Mouse (Mus musculus): Measurements from ENCODE around the gene Slc6a12. TPM values are rescaled to one million over a fixed set of nuclear protein-coding genes. Genes with fewer than 3 reads are reported as not detected.

Gene Slc6a12
- polyA plus RNA-seq, 1 experiment from 2014 or later = 0.29 TPM

DNA sequence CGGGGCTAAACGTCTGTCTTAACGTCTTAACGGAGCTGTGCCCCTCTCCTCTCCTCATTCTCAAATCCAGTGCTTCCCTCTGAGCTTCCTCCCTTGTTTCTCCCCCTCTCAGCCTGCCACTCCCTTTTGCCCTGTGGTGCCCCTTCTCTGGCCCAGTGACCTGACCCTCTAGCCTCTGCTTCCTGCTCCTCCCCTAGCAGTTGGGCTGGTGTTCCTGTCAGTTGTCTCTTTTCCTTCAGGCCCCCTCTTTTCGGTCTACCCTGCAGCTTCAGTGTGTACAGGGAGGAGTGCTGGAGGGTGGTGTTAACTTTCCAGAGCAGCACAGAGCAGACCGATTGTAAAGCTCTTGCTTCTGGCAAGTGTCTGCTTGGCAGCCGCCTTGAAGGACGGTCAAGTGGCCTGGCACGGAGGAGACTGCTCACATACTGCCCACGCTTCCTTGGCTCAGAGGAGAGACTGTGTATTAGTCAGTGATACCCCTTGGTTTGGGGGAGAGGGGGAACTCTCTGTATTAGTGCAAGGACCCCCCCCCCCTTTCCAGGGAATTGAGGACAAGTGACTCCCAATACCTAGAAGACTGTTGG, 16.3 kb upstream of the Slc6a12 start:
- Histone ChIP-seq H3K27ac (replicated peaks) (no peak overlapping the region; the same call in 1 of the 2 replicates), H3K9me3 (no peaks in the 10 kb centered on the region)
- WGBS = 36% methylated on average over 10 of the region's 10 CpGs

DNA sequence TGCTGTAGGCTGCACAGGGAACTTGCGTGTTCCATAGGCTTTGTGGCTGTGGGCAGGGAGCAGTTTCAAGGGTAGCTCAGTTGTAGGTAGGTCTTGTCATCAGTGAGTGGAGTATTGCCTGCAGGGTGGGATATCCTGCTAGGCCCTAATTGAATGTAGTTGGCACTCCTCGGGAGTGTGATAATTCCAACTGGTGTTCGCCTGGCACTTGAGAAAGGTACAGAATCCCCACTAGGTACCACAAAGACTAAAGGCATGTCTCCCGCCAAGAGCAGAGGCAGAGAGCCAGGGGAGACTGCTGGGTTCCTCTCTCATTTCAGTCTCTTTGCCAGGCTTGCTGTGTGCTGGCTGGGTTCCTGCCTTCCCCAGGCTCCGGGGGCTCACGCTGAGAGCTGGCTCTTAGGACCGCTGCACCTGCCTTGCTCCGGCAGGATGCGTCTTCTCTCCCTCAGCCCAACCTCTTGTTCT, 14.4 kb upstream of the Slc6a12 start:
- Histone ChIP-seq H3K9me3 (no peaks in the 10 kb centered on the region), H3K4me3 (no peak overlapping the region), H3K27me3 (replicated peaks; ENCODE audit: low read depth, poor library complexity, severe bottlenecking) (peaks cover 14% of the 10 kb centered on the region; the same call in 1 of the 2 replicates), H3K4me1 (peaks cover 34% of the 10 kb centered on the region), H3K36me3 (replicated peaks) (no peaks in the 10 kb centered on the region), H3K27ac (replicated peaks) (no peak overlapping the region)
- WGBS = 61% methylated on average over 9 of the region's 9 CpGs
- no peak for DNase-seq (ENCODE audit: low spot score)

More for the DNA sequence above, 16.3 kb upstream of the Slc6a12 start:
- H3K36me3 ChIP-seq (replicated peaks) = no peaks in the 10 kb centered on the region
- no peak for DNase-seq (ENCODE audit: low spot score)
- peaks cover 34% of the 10 kb centered on the region for H3K4me1 ChIP-seq
- H3K27me3 ChIP-seq (replicated peaks; ENCODE audit: low read depth, poor library complexity, severe bottlenecking) = peaks cover 14% of the 10 kb centered on the region; the same call in 1 of the 2 replicates
- no peak overlapping the region for H3K4me3 ChIP-seq

DNA sequence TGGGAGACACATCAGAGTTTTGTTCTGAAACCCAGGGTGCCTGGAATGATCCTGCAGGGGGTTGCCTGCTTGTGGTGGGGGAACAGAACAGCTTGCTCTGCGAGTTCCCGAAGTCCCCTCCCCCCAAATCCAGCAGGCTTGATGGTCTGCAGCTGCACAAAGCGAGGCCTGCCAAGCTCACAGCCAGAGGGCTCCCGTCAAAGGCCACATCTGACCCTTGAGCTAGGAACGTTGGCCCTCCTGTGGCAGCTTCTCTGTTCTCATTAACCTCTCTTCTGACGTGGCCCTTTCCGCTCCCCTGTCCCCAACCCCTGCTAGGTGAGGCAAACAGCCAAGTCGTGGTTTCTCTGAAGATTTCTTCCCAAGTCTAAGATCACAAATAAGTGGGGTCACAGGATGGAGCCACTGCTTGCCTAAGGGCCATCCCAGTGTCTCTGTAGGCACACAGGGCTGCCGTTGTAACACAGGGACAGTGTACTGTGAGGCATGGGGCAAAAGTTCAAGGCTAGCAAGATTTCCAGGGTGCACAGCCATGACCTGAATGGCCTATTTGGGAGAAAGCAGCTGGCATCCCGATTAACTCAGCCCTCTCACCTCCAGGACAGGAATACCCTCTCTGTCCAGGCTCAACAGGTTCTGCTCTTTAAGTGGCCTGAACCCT, 12.9 kb upstream of the Slc6a12 start:
- Histone ChIP-seq H3K27me3 (replicated peaks; ENCODE audit: low read depth, poor library complexity, severe bottlenecking) (peaks cover 14% of the 10 kb centered on the region; the same call in 1 of the 2 replicates), H3K27ac (replicated peaks) (peak overlapping the region; percentile 78), H3K9me3 (no peaks in the 10 kb centered on the region), H3K4me3 (no peak overlapping the region), H3K36me3 (replicated peaks) (no peaks in the 10 kb centered on the region), H3K4me1 (peaks cover 34% of the 10 kb centered on the region)
- peak; percentile 71 for DNase-seq (ENCODE audit: low spot score)
- WGBS = 5% methylated on average over 10 of the region's 10 CpGs

DNA sequence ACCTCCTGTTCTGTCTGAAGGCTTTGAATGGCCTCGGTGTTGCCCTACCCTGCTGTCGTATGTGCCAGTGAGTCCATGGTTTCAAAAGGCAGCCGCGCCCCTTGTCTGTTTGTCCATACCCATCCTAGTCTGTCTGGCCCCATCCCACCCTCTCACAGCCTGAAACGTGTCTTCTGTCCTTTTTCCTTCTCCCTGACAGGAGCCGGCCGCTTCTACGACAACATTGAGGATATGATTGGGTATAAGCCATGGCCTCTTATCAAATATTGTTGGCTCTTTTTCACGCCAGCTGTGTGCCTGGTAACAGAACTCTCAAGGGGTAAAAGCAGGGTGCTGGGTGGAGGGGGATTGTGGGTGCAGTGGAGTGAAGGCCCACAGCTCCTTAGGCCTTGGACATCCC, 7.0 kb upstream of the Slc6a12 start:
- Histone ChIP-seq H3K27me3 (replicated peaks; ENCODE audit: low read depth, poor library complexity, severe bottlenecking) (peaks cover 11% of the 10 kb centered on the region; the same call in 1 of the 2 replicates), H3K4me3 (no peak overlapping the region), H3K4me1 (peaks cover 15% of the 10 kb centered on the region), H3K36me3 (replicated peaks) (no peaks in the 10 kb centered on the region), H3K9me3 (no peaks in the 10 kb centered on the region), H3K27ac (replicated peaks) (no peak overlapping the region)
- WGBS = 89% methylated on average over 9 of the region's 9 CpGs
- no peak for DNase-seq (ENCODE audit: low spot score)

DNA sequence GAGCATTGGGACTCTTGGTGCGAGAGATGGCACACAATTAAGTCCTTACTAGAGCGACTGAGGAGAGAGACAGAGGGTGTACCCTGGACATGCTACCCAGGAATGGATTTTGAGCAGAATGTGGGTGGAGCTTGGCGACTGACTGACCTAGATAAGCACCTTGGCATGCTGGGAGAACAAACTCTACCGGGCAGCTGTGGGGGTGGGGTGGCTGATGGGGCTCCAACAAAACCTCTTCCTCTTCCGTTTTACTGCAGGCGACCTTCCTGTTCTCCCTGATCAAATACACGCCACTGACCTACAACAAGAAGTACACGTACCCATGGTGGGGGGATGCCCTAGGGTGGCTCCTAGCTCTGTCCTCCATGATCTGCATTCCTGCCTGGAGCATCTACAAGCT, 6.3 kb upstream of the Slc6a12 start:
- DNase-seq (ENCODE audit: low spot score) = no peak
- no peaks in the 10 kb centered on the region for H3K36me3 ChIP-seq (replicated peaks)
- 72% methylated on average over 8 of the region's 8 CpGs for WGBS
- H3K4me1 ChIP-seq = peaks cover 15% of the 10 kb centered on the region
- H3K27me3 ChIP-seq (replicated peaks; ENCODE audit: low read depth, poor library complexity, severe bottlenecking) = peaks cover 7% of the 10 kb centered on the region; the same call in 1 of the 2 replicates
- H3K4me3 ChIP-seq = no peak overlapping the region
- H3K9me3 ChIP-seq = no peaks in the 10 kb centered on the region
- no peak overlapping the region for H3K27ac ChIP-seq (replicated peaks)

DNA sequence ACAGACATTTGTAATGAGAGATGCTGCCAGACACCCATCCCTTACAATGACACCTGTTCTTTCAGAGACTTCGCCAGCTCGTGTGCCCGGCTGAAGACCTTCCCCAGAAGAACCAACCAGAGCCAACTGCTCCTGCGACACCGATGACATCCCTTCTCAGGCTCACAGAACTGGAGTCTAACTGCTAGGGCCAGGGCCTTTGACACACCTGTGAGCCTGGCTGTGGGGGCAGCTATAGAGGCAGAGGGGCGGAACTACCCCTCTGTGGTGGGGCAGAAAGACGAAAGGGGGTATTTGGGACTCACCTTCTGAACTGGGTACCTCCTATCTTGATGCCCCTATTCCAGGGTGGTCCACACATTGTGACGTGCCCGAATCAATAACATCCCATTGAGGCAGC, 5.6 kb upstream of the Slc6a12 start:
- H3K27me3 ChIP-seq (replicated peaks; ENCODE audit: low read depth, poor library complexity, severe bottlenecking) = peaks cover 7% of the 10 kb centered on the region; the same call in 1 of the 2 replicates
- H3K4me3 ChIP-seq = no peak overlapping the region
- no peak for DNase-seq (ENCODE audit: low spot score)
- 91% methylated on average over 9 of the region's 9 CpGs for WGBS
- no peaks in the 10 kb centered on the region for H3K9me3 ChIP-seq
- peaks cover 15% of the 10 kb centered on the region for H3K4me1 ChIP-seq
- H3K36me3 ChIP-seq (replicated peaks) = no peaks in the 10 kb centered on the region
- H3K27ac ChIP-seq (replicated peaks) = no peak overlapping the region

DNA sequence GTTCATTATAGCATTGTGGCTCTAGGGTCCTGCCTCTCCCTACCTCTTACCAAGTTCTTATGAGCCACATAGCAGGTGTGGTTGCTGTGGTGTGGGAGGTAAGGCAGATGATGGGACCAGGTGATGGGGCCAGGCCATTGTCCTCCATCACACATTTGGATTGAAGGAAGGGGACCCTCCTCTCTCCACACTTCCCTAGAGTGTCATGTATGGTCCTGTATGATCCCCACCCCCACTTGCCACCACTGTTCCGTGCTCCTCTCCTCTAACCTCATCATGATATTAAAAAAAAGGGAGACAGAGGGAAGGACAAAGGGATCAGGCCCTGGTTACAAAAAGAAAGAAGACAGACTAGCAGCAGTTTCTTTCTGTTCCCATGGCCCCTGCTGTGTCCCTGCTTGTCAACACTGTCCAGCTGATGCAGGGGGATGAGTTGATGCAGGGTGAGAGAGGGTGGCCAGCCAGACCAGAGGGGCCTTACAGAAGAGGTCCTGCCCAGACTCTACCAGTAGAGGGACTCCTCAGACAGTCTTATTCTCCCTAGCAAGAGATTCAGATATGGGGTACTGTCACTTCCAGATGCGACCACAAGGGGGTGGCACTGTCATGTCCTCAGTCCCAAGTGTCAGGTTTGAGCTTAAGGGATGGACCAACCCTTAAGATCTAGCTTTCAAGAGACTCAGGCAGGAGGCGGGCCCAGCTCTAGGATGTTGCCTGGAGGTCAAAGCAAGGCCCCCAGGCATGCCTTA, 4.9 kb upstream of the Slc6a12 start:
- DNase-seq (ENCODE audit: low spot score) = peak; percentile 86
- Histone ChIP-seq H3K36me3 (replicated peaks) (no peaks in the 10 kb centered on the region), H3K27me3 (replicated peaks; ENCODE audit: low read depth, poor library complexity, severe bottlenecking) (peaks cover 9% of the 10 kb centered on the region), H3K4me3 (no peak overlapping the region), H3K9me3 (no peaks in the 10 kb centered on the region), H3K27ac (replicated peaks) (no peak overlapping the region), H3K4me1 (peaks cover 18% of the 10 kb centered on the region)
- WGBS = 30% methylated on average over 3 of the region's 3 CpGs

DNA sequence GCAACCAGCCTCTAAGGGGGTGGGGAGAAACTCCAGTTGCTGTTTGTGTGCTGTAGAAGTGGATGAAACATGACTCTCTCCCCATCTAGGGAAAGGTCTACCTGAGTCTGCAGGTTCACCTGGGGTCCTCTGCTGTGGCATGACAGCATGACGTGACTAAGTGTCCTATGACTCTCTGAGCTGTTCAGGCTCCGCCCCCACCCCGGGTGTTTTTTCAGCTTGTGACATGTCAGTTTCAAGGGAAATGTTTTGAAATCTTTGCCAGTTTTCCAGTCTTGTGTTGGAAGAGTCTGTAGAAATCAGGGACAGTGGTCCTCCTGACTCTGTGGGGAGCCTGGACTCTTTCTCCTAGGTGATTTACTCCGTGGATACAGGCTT, 4.4 kb upstream of the Slc6a12 start:
- Histone ChIP-seq H3K36me3 (replicated peaks) (no peaks in the 10 kb centered on the region), H3K27me3 (replicated peaks; ENCODE audit: low read depth, poor library complexity, severe bottlenecking) (peaks cover 15% of the 10 kb centered on the region), H3K27ac (replicated peaks) (no peak overlapping the region), H3K9me3 (no peaks in the 10 kb centered on the region), H3K4me1 (peaks cover 24% of the 10 kb centered on the region), H3K4me3 (no peak overlapping the region)
- 50% methylated on average over 4 of the region's 4 CpGs for WGBS
- DNase-seq (ENCODE audit: low spot score) = no peak

DNA sequence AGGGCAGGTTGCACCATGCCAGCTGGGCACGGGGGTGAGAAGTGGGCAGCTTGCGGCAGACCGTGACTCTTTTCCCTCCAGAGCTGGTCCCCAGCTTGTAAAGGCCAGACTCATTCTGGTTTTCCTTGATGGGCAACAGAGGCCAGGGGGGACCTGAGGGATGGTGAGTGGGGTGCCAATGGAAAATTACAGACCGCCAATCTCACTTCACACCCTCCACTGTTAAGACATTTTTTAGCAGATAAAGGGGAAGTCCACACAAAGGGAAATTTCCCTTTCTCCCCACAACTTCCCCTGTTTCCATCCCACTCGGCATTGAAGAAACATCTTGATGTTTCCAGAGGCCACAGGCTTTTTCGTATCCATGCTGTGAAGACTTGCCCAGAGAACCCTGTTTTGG, 1.2 kb upstream of the Slc6a12 start:
- H3K4me1 ChIP-seq = peaks cover 39% of the 10 kb centered on the region
- no peaks in the 10 kb centered on the region for H3K9me3 ChIP-seq
- DNase-seq (ENCODE audit: low spot score) = no peak
- no peaks in the 10 kb centered on the region for H3K36me3 ChIP-seq (replicated peaks)
- H3K27me3 ChIP-seq (replicated peaks; ENCODE audit: low read depth, poor library complexity, severe bottlenecking) = peaks cover 16% of the 10 kb centered on the region
- no peak overlapping the region for H3K27ac ChIP-seq (replicated peaks)
- H3K4me3 ChIP-seq = no peak overlapping the region
- WGBS = 87% methylated on average over 6 of the region's 6 CpGs

DNA sequence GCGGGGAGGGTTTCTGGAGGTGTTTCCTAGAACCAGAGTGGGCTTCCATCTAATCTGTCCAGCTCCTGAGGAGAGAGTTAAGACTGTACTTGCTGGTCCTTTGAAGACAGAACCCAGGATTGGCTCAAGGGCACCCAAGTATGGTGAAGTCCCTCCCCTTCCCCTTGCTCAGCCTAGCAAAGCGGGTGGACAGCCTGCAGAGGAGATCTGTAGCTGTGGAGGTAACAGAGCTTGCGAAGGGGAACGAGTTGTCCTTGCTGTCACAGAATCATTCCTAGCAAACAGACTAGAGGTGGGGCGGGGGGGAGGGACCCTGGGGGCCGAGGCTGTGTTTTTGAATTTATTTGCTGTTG, 871 bp downstream of the Slc6a12 start:
- Histone ChIP-seq H3K36me3 (replicated peaks) (no peaks in the 10 kb centered on the region), H3K27me3 (replicated peaks; ENCODE audit: low read depth, poor library complexity, severe bottlenecking) (peaks cover 16% of the 10 kb centered on the region), H3K4me1 (peaks cover 29% of the 10 kb centered on the region), H3K27ac (replicated peaks) (no peak overlapping the region), H3K9me3 (no peaks in the 10 kb centered on the region), H3K4me3 (no peak overlapping the region)
- no peak for DNase-seq (ENCODE audit: low spot score)
- 76% methylated on average over 6 of the region's 6 CpGs for whole genome bisulfite sequencing

DNA sequence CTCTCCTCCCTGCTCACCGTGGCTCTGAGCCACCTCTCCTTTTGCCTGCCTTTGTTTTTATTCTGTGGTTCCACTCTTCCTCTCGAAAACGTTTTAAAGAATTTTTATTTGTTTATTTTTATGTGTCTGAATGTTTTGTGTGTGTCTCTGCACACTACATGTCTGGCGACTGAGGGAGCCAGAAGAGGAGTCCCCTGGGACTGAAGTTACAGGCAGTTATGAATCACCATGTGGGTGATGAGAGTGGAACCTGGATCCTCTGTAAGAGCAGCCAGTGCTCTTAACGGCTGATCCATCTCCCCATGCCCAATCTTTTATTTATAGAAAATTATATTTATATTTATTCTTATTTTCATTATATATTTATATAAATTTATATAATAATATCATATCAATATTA, 1.5 kb downstream of the Slc6a12 start:
- no peak for DNase-seq (ENCODE audit: low spot score)
- peaks cover 16% of the 10 kb centered on the region for H3K27me3 ChIP-seq (replicated peaks; ENCODE audit: low read depth, poor library complexity, severe bottlenecking)
- no peaks in the 10 kb centered on the region for H3K9me3 ChIP-seq
- H3K4me1 ChIP-seq = peaks cover 29% of the 10 kb centered on the region
- no peak overlapping the region for H3K27ac ChIP-seq (replicated peaks)
- 72% methylated on average over 5 of the region's 5 CpGs for WGBS
- H3K4me3 ChIP-seq = no peak overlapping the region
- H3K36me3 ChIP-seq (replicated peaks) = no peaks in the 10 kb centered on the region

DNA sequence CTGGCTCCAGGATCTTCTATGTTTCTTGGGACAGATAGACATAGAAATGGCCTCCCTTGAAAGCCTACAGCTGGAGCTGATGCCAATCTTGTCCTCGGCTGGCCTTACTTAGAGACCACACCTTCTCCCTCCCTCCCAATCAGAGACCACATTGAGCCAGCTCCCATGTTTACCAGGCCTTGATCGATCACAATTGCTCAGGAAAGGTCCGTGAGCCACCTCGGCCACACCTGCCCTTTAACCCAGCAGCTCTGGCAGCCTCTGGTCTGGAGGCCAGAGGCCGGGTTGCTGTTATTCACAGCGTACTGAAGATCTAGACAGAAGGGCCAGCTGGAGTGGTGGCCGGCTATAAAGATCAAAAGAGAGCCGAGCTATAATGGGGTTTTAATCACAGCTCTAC, 3.6 kb downstream of the Slc6a12 start:
- Histone ChIP-seq H3K27ac (replicated peaks) (no peak overlapping the region), H3K27me3 (replicated peaks; ENCODE audit: low read depth, poor library complexity, severe bottlenecking) (peaks cover 10% of the 10 kb centered on the region), H3K9me3 (no peaks in the 10 kb centered on the region), H3K4me1 (peaks cover 34% of the 10 kb centered on the region), H3K36me3 (replicated peaks) (no peaks in the 10 kb centered on the region), H3K4me3 (no peak overlapping the region)
- DNase-seq (ENCODE audit: low spot score) = no peak
- WGBS = 61% methylated on average over 8 of the region's 8 CpGs

DNA sequence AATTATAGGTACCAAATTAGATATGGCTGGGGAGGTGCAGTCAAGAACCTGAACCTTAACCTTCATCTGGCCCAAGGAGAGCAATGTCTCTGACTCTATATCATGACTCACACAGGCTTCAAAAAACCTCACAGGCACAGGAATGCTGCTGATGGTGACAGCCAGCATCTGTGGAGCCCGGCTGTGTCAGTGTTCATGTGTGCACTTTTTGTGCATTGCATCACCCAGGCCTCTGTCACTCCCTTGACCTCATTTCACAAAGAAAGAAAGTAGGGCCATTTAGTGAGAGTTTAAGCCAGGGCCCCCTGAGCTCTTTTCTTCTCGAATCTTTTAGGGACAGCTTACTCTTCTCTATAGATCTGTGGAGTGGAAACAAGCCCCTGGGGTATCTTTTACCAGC, 9.4 kb downstream of the Slc6a12 start:
- Histone ChIP-seq H3K36me3 (replicated peaks) (no peaks in the 10 kb centered on the region), H3K27me3 (replicated peaks; ENCODE audit: low read depth, poor library complexity, severe bottlenecking) (peaks cover 13% of the 10 kb centered on the region; the same call in 1 of the 2 replicates), H3K4me3 (no peak overlapping the region), H3K27ac (replicated peaks) (no peak overlapping the region), H3K4me1 (peaks cover 4% of the 10 kb centered on the region; the same call in 1 of the 2 replicates), H3K9me3 (no peaks in the 10 kb centered on the region)
- DNase-seq (ENCODE audit: low spot score) = no peak
- WGBS = 46% methylated on average over 2 of the region's 2 CpGs
